Mouse (Mus musculus): ENCODE results near the gene Cep350. TPM values are rescaled to one million over a fixed set of nuclear protein-coding genes. Genes with fewer than 3 reads are reported as not detected.
"Not testable (repeated sequence)": the region's sequence is repeated elsewhere in the genome, so short reads cannot be mapped to it uniquely, and the experiment has no call there.

The Cep350 gene
- polyA plus RNA-seq, 1 experiment = 21.3 TPM

GRCm38 (mm10) chr1:155944361-155944760 lies 28.7 kb downstream of the Cep350 start:
- 72% methylated on average over 2 of the region's 2 CpGs for WGBS
- TF ChIP-seq CTCF (IDR thresholded peaks at IDR 0.05; ENCODE audit: control insufficient read depth, insufficient read depth, low read length) (no peak), POLR2A (IDR thresholded peaks at IDR 0.05; ENCODE audit: borderline replicate concordance, control insufficient read depth, low read depth, low read length) (no peak)

GRCm38 (mm10) chr1:155937416-155937815 lies 35.6 kb downstream of the Cep350 start:
- 90% methylated on average over 2 of the region's 2 CpGs for WGBS

More at GRCm38 (mm10) chr1:155944361-155944760, 28.7 kb downstream of the Cep350 start:
- Histone ChIP-seq H3K27ac (ENCODE audit: control insufficient read depth, insufficient read depth, low read depth, low read length, poor library complexity) (no peak overlapping the region), H3K4me3 (replicated peaks; ENCODE audit: control insufficient read depth, low read depth, low read length) (no peak overlapping the region), H3K4me1 (ENCODE audit: control insufficient read depth, insufficient read depth, low read length) (no peaks in the 10 kb centered on the region)

DNA sequence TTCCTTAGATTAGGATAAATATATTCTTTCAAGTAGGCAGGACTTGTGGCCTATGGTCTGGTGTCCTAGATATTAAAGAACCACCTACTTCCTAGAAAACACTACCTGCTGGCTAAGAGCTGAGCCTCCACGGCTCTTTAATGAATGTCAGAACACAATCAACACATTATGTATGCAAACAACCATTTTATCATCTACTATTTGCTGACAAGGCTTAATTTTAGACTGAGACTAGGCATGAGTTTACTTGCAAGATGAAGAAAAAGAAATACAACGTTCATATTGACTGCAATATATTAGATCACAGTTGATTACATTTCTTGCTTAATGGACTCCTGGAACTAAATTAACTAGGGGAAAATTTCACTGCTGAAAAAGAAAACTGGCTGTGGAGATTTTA lies 38.4 kb downstream of the Cep350 start:
- Histone ChIP-seq H3K27ac (ENCODE audit: control insufficient read depth, insufficient read depth, low read depth, low read length, poor library complexity) (no peak overlapping the region), H3K4me3 (replicated peaks; ENCODE audit: control insufficient read depth, low read depth, low read length) (no peak overlapping the region), H3K4me1 (ENCODE audit: control insufficient read depth, insufficient read depth, low read length) (no peaks in the 10 kb centered on the region; the same call in 1 of the 2 replicates)
- TF ChIP-seq CTCF (IDR thresholded peaks at IDR 0.05; ENCODE audit: control insufficient read depth, insufficient read depth, low read length) (no peak), POLR2A (IDR thresholded peaks at IDR 0.05; ENCODE audit: borderline replicate concordance, control insufficient read depth, low read depth, low read length) (no peak)
- 87% methylated on average over 2 of the region's 2 CpGs for WGBS

More at GRCm38 (mm10) chr1:155937416-155937815, 35.6 kb downstream of the Cep350 start:
- TF ChIP-seq POLR2A (IDR thresholded peaks at IDR 0.05; ENCODE audit: borderline replicate concordance, control insufficient read depth, low read depth, low read length) = no peak
- TF ChIP-seq CTCF (IDR thresholded peaks at IDR 0.05; ENCODE audit: control insufficient read depth, insufficient read depth, low read length) = no peak
- no peak overlapping the region for H3K27ac ChIP-seq (ENCODE audit: control insufficient read depth, insufficient read depth, low read depth, low read length, poor library complexity)
- H3K4me3 ChIP-seq (replicated peaks; ENCODE audit: control insufficient read depth, low read depth, low read length) = no peak overlapping the region
- H3K4me1 ChIP-seq (ENCODE audit: control insufficient read depth, insufficient read depth, low read length) = no peaks in the 10 kb centered on the region

- Histone ChIP-seq H3K27ac (ENCODE audit: control insufficient read depth, insufficient read depth, low read depth, low read length, poor library complexity) (no peak overlapping the region), H3K4me1 (ENCODE audit: control insufficient read depth, insufficient read depth, low read length) (no peaks in the 10 kb centered on the region), H3K4me3 (replicated peaks; ENCODE audit: control insufficient read depth, low read depth, low read length) (no peak overlapping the region)
- WGBS = 94% methylated on average over 3 of the region's 3 CpGs
- no peak for TF ChIP-seq POLR2A (IDR thresholded peaks at IDR 0.05; ENCODE audit: borderline replicate concordance, control insufficient read depth, low read depth, low read length)
- no peak for TF ChIP-seq CTCF (IDR thresholded peaks at IDR 0.05; ENCODE audit: control insufficient read depth, insufficient read depth, low read length)
Measured at GRCm38 (mm10) chr1:155903561-155903960, 69.5 kb downstream of the Cep350 start.

DNA sequence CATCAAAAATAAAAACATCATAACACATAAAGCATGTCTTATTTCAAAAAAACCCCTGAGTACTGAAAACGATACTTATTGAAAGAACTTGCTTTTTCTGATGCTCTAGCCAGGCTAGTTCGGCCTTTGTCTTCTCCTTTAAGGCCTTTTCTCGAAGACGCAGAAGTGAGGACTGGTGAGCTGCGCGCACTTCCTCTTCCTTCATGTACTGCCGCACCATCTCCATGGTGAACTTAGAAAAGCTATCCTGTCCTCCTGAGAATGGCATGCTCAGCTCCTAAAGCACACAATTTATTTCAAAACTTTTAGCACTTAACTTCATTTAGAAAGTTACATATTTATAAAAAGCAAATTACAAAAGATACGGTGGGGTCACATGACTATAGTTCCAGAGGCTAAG lies 71.7 kb downstream of the Cep350 start:
- Histone ChIP-seq H3K4me1 (ENCODE audit: control insufficient read depth, insufficient read depth, low read length) (no peaks in the 10 kb centered on the region), H3K4me3 (replicated peaks; ENCODE audit: control insufficient read depth, low read depth, low read length) (no peak overlapping the region), H3K27ac (ENCODE audit: control insufficient read depth, insufficient read depth, low read depth, low read length, poor library complexity) (no peak overlapping the region)
- whole genome bisulfite sequencing = 85% methylated on average over 8 of the region's 8 CpGs
- TF ChIP-seq POLR2A (IDR thresholded peaks at IDR 0.05; ENCODE audit: borderline replicate concordance, control insufficient read depth, low read depth, low read length) (no peak), CTCF (IDR thresholded peaks at IDR 0.05; ENCODE audit: control insufficient read depth, insufficient read depth, low read length) (no peak)

- 71% methylated on average over 10 of the region's 10 CpGs for WGBS
- Histone ChIP-seq H3K4me3 (replicated peaks; ENCODE audit: control insufficient read depth, low read depth, low read length) (no peak overlapping the region), H3K4me1 (ENCODE audit: control insufficient read depth, insufficient read depth, low read length) (no peaks in the 10 kb centered on the region), H3K27ac (ENCODE audit: control insufficient read depth, insufficient read depth, low read depth, low read length, poor library complexity) (no peak overlapping the region)
- TF ChIP-seq CTCF (IDR thresholded peaks at IDR 0.05; ENCODE audit: control insufficient read depth, insufficient read depth, low read length) (no peak), POLR2A (IDR thresholded peaks at IDR 0.05; ENCODE audit: borderline replicate concordance, control insufficient read depth, low read depth, low read length) (no peak)
Measured at GRCm38 (mm10) chr1:155894382-155894781, 78.7 kb downstream of the Cep350 start.

- no peak for TF ChIP-seq CTCF (IDR thresholded peaks at IDR 0.05; ENCODE audit: control insufficient read depth, insufficient read depth, low read length)
- no peak for TF ChIP-seq POLR2A (IDR thresholded peaks at IDR 0.05; ENCODE audit: borderline replicate concordance, control insufficient read depth, low read depth, low read length)
- no peak overlapping the region for H3K27ac ChIP-seq (ENCODE audit: control insufficient read depth, insufficient read depth, low read depth, low read length, poor library complexity)
- 87% methylated on average over 2 of the region's 2 CpGs for WGBS
- no peaks in the 10 kb centered on the region for H3K4me1 ChIP-seq (ENCODE audit: control insufficient read depth, insufficient read depth, low read length)
- H3K4me3 ChIP-seq (replicated peaks; ENCODE audit: control insufficient read depth, low read depth, low read length) = no peak overlapping the region
Measured at GRCm38 (mm10) chr1:155886846-155887245, 86.2 kb downstream of the Cep350 start.

- H3K4me3 ChIP-seq (replicated peaks; ENCODE audit: control insufficient read depth, low read depth, low read length); H3K4me1 ChIP-seq (ENCODE audit: control insufficient read depth, insufficient read depth, low read length); H3K27ac ChIP-seq (ENCODE audit: control insufficient read depth, insufficient read depth, low read depth, low read length, poor library complexity): not testable (repeated sequence)
- 61% methylated on average over 3 of the region's 3 CpGs for WGBS
Measured at GRCm38 (mm10) chr1:155882646-155883231, 90.3 kb downstream of the Cep350 start.

GRCm38 (mm10) chr1:155879596-155879995 lies 93.5 kb downstream of the Cep350 start:
- H3K4me1 ChIP-seq (ENCODE audit: control insufficient read depth, insufficient read depth, low read length) = no peaks in the 10 kb centered on the region
- H3K27ac ChIP-seq (ENCODE audit: control insufficient read depth, insufficient read depth, low read depth, low read length, poor library complexity) = no peak overlapping the region
- TF ChIP-seq CTCF (IDR thresholded peaks at IDR 0.05; ENCODE audit: control insufficient read depth, insufficient read depth, low read length) (no peak), POLR2A (IDR thresholded peaks at IDR 0.05; ENCODE audit: borderline replicate concordance, control insufficient read depth, low read depth, low read length) (no peak)
- H3K4me3 ChIP-seq (replicated peaks; ENCODE audit: control insufficient read depth, low read depth, low read length) = no peak overlapping the region
- 82% methylated on average over 3 of the region's 3 CpGs for WGBS

All from bone marrow, adult 2 months (tissue).